Comparison of ENCODE assay signal across 28 mouse cellular contexts in the genomic region with DNA sequence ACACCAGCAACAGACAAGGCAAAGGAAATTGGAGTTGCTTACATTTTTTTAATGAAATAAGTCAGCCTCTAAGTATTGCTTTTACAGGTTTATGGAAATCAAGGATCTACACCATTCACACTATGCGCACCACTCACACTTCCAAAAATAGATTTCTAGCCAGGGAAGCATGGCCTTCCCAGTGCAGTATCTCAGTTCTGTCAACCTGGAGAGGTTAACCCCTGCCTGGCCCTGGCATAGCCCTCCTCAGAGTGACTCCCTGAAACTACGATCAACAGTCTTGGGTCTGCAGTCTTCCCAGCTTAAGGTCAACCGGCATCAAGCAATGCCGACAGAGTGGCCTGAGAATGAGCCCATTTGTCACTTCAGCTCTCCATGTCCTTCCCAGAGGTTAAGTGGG. TPM values are rescaled to one million over a fixed set of nuclear protein-coding genes. Genes with fewer than 3 reads are reported as not detected.
"Had no signal": no experiment of that assay in that cellular context is flagged by ENCODE, and none has a peak within 500 bp of the region (broad histone marks: within the 10 kb centered on the region; RNA-seq: fewer than 3 reads in every experiment).

No protein-coding gene starts in this region.

- H3K9me3 ChIP-seq: hindbrain, embryonic 10.5 days; hindbrain, embryonic 12.5 days; intestine, embryonic 15.5 days; limb, embryonic 10.5 days; limb, embryonic 12.5 days; liver, embryonic 13.5 days; liver, embryonic 15.5 days had no signal

- DNase-seq: gastrocnemius, adult 2 months; gastrocnemius, postnatal 10 days; gastrocnemius, postnatal 25 days; heart, adult 18-20 months; kidney, adult 18-20 months; kidney, adult 8-10 months; kidney, postnatal 10 days; kidney, postnatal 25 days; kidney, postnatal 4 days; liver; liver, embryonic 13.5 days; liver, postnatal 0 days; lung, adult 2 months had no signal

- H3K4me1 ChIP-seq: hindbrain, embryonic 10.5 days; hindbrain, embryonic 12.5 days; intestine, embryonic 15.5 days; limb, embryonic 10.5 days; limb, embryonic 12.5 days; liver, embryonic 15.5 days had no signal

- H3K27me3 ChIP-seq: hindbrain, embryonic 12.5 days; intestine, embryonic 15.5 days; limb, embryonic 12.5 days; liver, embryonic 13.5 days; liver, embryonic 15.5 days had no signal

- H3K36me3 ChIP-seq: intestine, embryonic 15.5 days; liver, embryonic 13.5 days; liver, embryonic 15.5 days had no signal

- H3K9ac ChIP-seq: hindbrain, embryonic 12.5 days; hindbrain, embryonic 14.5 days; intestine, embryonic 15.5 days; limb, embryonic 12.5 days; liver, embryonic 13.5 days; liver, embryonic 15.5 days; liver, postnatal 0 days had no signal

- H3K4me3 ChIP-seq: gastrocnemius, adult 2 months; hindbrain, embryonic 10.5 days; hindbrain, embryonic 12.5 days; intestine, embryonic 15.5 days; layer of hippocampus, adult 2 months; left cerebral cortex, adult 2 months; limb, embryonic 10.5 days; limb, embryonic 12.5 days; liver, embryonic 13.5 days; liver, embryonic 15.5 days had no signal

- H3K4me2 ChIP-seq: hindbrain, embryonic 12.5 days; hindbrain, embryonic 14.5 days; intestine, embryonic 15.5 days; limb, embryonic 12.5 days; liver, embryonic 11.5 days; liver, embryonic 13.5 days; liver, embryonic 15.5 days had no signal

- H3K27ac ChIP-seq: gastrocnemius, adult 2 months; hindbrain, embryonic 10.5 days; hindbrain, embryonic 12.5 days; hindbrain, embryonic 14.5 days; intestine, embryonic 15.5 days; layer of hippocampus, adult 2 months; left cerebral cortex, adult 2 months; limb, embryonic 10.5 days; limb, embryonic 12.5 days; liver, embryonic 13.5 days; liver, embryonic 15.5 days had no signal

- ATAC-seq: forebrain, embryonic 16.5 days; hindbrain, embryonic 16.5 days; inflammation-experienced regulatory T-cells, adult 6 months; intestine, embryonic 15.5 days; intestine, postnatal 0 days; liver, postnatal 0 days had no signal

RNA-seq across cellular contexts. Expression of gene Ciita, which starts 50.3 kb away (rescaled TPM):
- total RNA-seq: layer of hippocampus, postnatal 25 days had no signal
